Mouse (Mus musculus): ENCODE data around the gene Me3.

DNA sequence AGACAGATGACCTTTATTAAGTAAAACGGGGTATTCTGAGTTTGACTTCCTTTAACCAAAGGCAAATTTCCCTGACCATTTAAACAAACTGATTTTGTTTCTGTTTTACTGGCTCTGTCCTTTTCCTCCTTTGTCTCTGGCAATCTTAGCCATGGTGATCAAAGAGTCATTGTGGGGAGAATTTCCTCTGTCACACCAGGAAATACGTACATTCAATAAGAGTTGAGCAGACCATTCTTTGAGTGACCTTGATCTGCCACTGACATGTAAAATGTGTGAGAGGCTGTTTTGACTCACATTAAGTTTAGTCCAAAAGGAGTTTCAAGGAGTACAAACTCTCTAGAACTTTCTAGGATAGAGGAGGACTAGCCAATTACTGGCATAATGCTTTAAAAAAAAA, 117.0 kb downstream of the Me3 start:
- TF ChIP-seq HCFC1 (IDR thresholded peaks at IDR 0.05; ENCODE audit: borderline replicate concordance, insufficient read depth, low read length): no peak
- no peak for TF ChIP-seq ZNF384 (IDR thresholded peaks at IDR 0.05; ENCODE audit: low read depth, low read length)
